Mouse (Mus musculus) c-Kit-negative CD71-positive TER-119-positive erythroid progenitor cells, embryonic 14.5 days (primary cell): ENCODE data around the gene Utp4.
"Not testable (repeated sequence)": the region's sequence is repeated elsewhere in the genome, so short reads cannot be mapped to it uniquely, and the experiment has no call there.

Experiments
- DNase-seq: peaks from one replicate; pipeline ENCODE4 v3.0.0-alpha.2; 2013; ENCODE audit warnings: low read depth, low spot score

Utp4 gene

GRCm38 (mm10) chr8:106893481-106894156 is at the start of gene Utp4:
TSS of gene Utp4 (plus strand) at chr8:106893636.
- DNase-seq: peak; percentile 67

GRCm38 (mm10) chr8:106850034-106850433 is 43.4 kb upstream of the Utp4 start:
- no peak for DNase-seq

GRCm38 (mm10) chr8:106854534-106855241 is 38.7 kb upstream of the Utp4 start:
- DNase-seq: no peak

DNA sequence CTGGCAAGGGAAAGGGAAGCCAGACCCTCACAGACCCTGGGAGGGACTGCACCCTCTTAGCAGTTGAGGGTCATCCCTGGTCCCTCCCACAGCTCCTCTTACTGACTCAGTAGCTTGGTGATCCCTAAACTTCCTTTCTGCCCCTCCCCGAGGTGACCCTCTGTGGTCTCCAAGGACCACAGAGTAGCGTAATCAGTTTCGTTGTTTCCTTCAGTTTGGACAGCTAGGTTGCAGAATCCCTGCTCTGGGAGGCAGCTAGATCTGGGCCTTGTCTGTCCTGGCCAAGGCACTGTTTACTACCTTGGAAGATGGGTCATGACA is 38.2 kb upstream of the Utp4 start:
- DNase-seq: no peak

DNA sequence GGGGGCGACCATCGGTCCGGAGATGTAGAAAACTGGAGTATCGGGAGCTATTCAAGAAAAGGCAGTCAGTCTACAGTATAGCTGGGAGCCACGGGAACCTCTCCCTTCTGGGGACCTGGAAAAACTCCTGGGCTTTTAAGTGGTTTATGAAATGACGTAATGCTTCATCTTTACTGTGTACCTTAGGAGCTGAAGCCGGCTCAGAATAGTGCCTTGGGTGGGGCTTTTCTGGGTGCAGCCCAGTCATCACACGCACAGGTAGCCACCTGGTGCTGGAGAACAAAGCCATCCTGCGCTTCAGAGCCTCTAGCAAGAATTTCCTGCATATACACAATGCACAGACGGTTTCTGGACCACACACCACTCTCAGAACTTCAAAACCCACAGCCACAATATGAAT is 30.6 kb upstream of the Utp4 start:
- DNase-seq: no peak

DNA sequence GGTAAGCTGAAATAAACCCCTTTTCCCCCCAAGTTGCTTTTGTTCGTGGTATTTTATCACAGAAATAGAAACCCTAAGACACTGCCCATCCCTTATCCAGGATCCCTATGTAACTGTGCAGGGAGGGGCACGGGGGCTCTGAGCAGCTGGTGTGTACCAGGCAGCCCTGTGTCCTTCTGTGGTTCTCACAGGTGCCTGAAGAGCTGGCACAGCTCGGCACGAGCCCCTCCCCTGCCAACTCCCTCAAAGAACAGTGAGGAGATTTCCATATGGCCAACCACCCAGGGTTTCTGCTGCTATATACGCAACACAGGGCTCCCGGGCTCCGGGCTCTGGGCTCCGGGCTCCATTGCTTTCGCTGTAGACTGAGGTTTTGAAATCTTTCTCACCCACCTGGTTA is 28.1 kb upstream of the Utp4 start:
- no peak for DNase-seq

- no peak for DNase-seq
These were observed 23.4 kb upstream of the Utp4 start, which contains the start of gene Has3 for GRCm38 (mm10) chr8:106870051-106870450. TSS of gene Has3 (plus strand) at chr8:106870242.

DNA sequence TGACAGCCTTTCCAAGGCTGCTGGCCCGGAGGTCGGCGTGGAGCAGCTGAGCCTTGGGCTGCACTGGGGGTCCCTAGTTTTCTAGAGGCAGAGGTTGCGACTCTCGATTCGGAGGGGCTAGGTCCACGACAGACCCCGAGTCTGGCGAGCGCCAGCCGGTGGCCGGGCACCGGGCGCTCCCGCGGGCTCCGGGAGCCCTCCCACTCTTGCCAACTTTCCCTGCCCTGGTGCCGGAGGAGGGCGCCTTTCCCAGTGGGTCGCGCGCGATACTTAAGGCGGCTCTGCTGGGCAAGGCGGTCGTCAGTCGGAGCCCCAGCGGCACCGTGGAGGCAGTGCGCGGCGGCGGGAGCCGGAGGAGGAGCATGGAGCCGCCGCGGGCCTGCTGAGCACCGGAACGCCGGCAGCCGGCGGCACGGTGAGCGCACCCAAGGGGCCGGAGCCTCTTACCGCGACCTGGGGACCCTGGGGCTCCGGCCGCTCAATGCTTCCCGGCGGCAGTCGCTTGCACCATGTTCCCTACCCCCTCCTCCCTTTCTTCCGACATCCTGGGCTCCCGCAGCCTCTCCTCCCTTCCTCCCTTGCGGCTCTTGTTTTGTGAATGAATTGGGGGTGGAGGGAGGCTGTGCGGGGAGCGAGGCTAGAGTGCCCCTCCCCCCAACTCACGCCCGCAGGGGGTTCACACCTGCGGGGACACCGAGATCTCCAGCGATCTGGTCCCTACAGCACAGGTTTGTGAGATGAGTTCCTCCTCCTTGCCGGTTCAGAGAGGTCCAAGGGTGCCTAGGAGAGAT is 22.7 kb upstream of the Utp4 start:
- DNase-seq: no peak

- DNase-seq: no peak
These were observed 22.0 kb upstream of the Utp4 start for GRCm38 (mm10) chr8:106871328-106871926.

DNA sequence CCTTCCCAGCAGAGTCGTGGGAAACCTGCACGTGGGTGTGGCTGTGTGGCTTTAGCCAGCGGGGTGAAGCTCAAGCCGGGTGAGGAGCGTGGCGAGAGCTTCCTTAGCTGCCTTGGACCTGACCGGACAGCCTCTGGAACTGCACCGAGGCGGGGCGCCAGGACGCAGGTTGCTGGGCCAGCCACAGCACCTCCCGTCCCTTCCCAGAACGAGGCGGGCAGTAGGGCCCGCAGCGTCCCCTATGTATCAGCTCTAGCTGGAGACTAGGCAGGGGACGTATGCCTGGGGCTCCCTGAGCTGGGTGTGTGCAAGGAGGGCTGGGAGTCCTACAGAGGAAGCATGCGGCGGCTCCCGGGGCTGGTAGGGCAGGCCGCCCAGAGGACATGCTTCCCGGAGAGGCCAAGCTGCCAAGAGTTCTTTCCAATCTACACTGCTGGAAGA is 21.5 kb upstream of the Utp4 start:
- no peak for DNase-seq

DNA sequence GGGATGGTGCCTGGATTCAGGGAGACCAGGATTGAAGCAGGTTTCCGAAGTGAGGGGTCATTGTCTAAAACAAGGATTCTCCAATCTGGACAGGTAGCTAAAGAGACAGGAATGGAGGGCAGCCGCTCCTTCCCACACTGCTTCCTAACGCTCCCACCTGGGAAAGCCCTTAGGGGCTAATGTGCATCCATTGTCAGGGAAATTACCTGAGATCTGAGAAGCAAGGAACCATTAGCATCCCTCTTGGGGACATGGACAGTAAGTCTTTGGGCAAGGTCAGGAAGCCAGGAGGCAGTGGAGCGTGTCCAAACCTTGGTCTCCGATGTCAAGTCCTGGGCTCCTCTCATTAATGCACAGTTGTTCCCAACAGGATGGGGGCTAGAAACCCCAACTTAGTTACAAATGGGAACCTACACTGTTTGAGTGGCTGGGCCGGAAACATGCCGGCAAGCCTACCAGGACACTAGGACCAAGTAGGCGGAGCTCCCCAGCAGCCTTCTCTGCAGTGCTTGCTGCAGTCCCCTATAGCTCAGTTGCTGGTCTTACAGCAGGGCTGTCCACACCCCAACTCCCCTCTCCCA is 20.9 kb upstream of the Utp4 start:
- DNase-seq: no peak

GRCm38 (mm10) chr8:106880121-106880707 is 13.2 kb upstream of the Utp4 start:
- DNase-seq: no peak

- DNase-seq: not testable (repeated sequence)
These were observed 9.3 kb upstream of the Utp4 start for GRCm38 (mm10) chr8:106884094-106884493.

GRCm38 (mm10) chr8:106884826-106885400 is 8.5 kb upstream of the Utp4 start:
- DNase-seq: not testable (repeated sequence)

GRCm38 (mm10) chr8:106887336-106888189 is 5.9 kb upstream of the Utp4 start:
- peak; percentile 48 for DNase-seq

GRCm38 (mm10) chr8:106888803-106889202 is 4.6 kb upstream of the Utp4 start:
- no peak for DNase-seq

GRCm38 (mm10) chr8:106892210-106892805 is 1.1 kb upstream of the Utp4 start:
- no peak for DNase-seq

DNA sequence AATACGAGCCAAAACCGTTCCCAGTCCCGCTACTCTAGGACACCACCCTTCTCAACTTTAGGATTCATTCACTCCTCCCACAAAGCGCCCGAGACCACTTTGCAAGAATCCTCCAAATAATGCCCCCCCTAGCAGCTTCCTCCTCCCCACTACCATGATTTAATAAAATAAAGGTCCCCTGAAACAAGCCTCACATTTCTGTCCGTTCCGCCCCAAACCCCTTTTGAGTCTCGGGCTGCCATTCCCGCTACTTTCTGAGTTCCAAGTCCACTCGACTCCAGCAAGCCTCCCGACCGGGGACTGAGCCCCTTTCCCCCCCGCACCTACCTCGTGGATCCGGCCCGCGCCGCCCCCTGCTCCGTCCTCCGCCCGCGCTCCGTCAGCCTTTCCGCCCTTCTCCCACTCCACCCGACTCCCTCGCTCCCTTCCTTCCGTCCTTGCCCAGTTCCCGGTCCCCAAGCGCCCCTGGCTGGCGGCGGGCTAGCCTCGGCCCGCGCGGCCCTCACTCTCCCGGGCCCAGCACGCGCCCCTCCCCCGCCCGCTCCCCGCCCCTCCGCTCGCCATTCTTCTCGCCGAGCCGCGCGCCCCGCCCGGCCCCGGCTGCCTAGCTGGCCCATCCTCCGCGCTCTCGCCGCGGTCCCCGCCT is 507 bp upstream of the Utp4 start:
- peak; percentile 34 for DNase-seq

DNA sequence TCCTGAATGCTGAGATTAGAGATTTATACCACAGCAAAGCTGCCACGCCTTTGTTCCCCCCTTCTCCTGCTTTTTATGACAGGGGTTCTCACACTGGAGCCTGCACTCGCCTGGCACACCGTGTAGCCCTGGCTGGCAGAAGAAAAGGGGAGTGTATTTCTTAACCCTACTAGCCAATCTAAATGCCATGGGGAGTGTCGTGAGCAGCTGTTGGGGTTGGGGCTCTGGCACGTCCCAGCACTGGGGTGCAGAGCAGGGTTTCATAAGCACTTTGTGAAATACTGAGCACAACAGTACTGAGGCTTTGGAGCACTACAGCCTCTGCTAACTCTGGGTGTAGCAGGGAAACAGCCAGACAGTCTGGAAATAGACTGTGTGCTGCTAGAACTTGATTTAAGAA is 6.0 kb downstream of the Utp4 start:
- no peak for DNase-seq
